Comparison of ENCODE assay signal across 8 mouse cellular contexts in the genomic region with DNA sequence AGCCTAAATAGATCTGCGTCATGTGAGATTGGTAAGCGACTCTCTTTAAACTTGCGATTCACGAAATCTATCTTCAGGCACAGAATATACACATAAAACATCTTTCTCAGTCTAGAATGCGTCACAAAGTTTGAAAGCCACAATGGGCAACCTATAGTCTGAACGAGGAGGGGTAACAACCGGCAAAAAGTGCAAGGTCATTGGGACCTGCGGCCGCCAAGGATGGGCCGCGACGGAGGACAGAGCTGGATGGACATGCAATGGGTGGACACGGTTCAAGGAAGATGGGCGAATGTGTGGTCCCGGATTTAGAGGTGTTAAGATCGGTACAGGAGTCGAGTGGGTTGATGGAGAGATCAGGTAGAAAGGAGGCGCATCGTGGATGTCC. TPM values are rescaled to one million over a fixed set of nuclear protein-coding genes. Genes with fewer than 3 reads are reported as not detected.
A peak's percentile ranks its signal among the peaks of the same experiment; 100 is the strongest.
DNase-seq lines count a peak whose midpoint lies in the region; ATAC-seq and TF ChIP-seq lines count a peak whose summit lies in the region.

No protein-coding gene starts in this region.

- peaks cover 4% of the 10 kb centered on the region for H3K36me3 ChIP-seq in forebrain, embryonic 14.5 days (ENCODE audit: control insufficient read depth, insufficient read depth, low read length)
- no peaks in the 10 kb centered on the region for H3K36me3 ChIP-seq in liver, embryonic 16.5 days (ENCODE audit: control insufficient read depth, insufficient read depth)
- peaks cover 2% of the 10 kb centered on the region; the same call in 1 of the 2 replicates for H3K36me3 ChIP-seq in stomach, postnatal 0 days (ENCODE audit: control insufficient read depth, insufficient read depth, low read length)

- peak overlapping the region; percentile 42; the same call in 1 of the 2 replicates for H3K27ac ChIP-seq in bone marrow, adult 2 months (ENCODE audit: control insufficient read depth, insufficient read depth, low read depth, low read length, poor library complexity)
- peak overlapping the region; percentile 84 for H3K27ac ChIP-seq in forebrain, embryonic 14.5 days (ENCODE audit: low read depth, low read length)
- peak overlapping the region; percentile 75 for H3K27ac ChIP-seq in liver, embryonic 16.5 days (ENCODE audit: low read length)
- H3K27ac ChIP-seq in stomach, postnatal 0 days (replicated peaks): peak overlapping the region; percentile 72

- no peak for TF ChIP-seq CTCF in bone marrow, adult 2 months (IDR thresholded peaks at IDR 0.05; ENCODE audit: control insufficient read depth, insufficient read depth, low read length)
- no peak for TF ChIP-seq CTCF in stomach, postnatal 0 days (IDR thresholded peaks at IDR 0.05; ENCODE audit: low read depth)

- peak overlapping the region; percentile 97 for H3K9ac ChIP-seq in forebrain, embryonic 14.5 days (ENCODE audit: low read length)
- H3K9ac ChIP-seq in liver, embryonic 16.5 days (ENCODE audit: low read depth, low read length): peak overlapping the region; percentile 97
- H3K9ac ChIP-seq in stomach, postnatal 0 days (ENCODE audit: low read length): peak overlapping the region; percentile 83

- H3K4me1 ChIP-seq in bone marrow, adult 2 months (ENCODE audit: control insufficient read depth, insufficient read depth, low read length): no peaks in the 10 kb centered on the region; the same call in 1 of the 2 replicates
- peaks cover 11% of the 10 kb centered on the region for H3K4me1 ChIP-seq in forebrain, embryonic 14.5 days (ENCODE audit: control insufficient read depth, insufficient read depth, low read length)
- H3K4me1 ChIP-seq in liver, embryonic 16.5 days (ENCODE audit: control insufficient read depth, low read depth, low read length): peaks cover 9% of the 10 kb centered on the region
- no peaks in the 10 kb centered on the region for H3K4me1 ChIP-seq in stomach, postnatal 0 days (replicated peaks; ENCODE audit: control insufficient read depth, insufficient read depth)

- H3K27me3 ChIP-seq in forebrain, embryonic 14.5 days (replicated peaks; ENCODE audit: control insufficient read depth, insufficient read depth, low read length): no peaks in the 10 kb centered on the region
- H3K27me3 ChIP-seq in liver, embryonic 16.5 days (ENCODE audit: control insufficient read depth, insufficient read depth, low read depth, low read length): no peaks in the 10 kb centered on the region
- H3K27me3 ChIP-seq in stomach, postnatal 0 days (ENCODE audit: control insufficient read depth, insufficient read depth, low read length): no peaks in the 10 kb centered on the region

- 2% methylated on average over 19 of the region's 19 CpGs for WGBS in bone marrow, adult 2 months
- under 1% methylated on average over 18 of the region's 19 CpGs for WGBS in forebrain, embryonic 14.5 days
- WGBS in liver, embryonic 16.5 days (ENCODE audit: insufficient replicate concordance): 2% methylated on average over 19 of the region's 19 CpGs
- 2% methylated on average over 19 of the region's 19 CpGs for WGBS in stomach, postnatal 0 days

- H3K4me3 ChIP-seq in bone marrow, adult 2 months (replicated peaks; ENCODE audit: control insufficient read depth, low read depth, low read length): peak overlapping the region; percentile 90
- peak overlapping the region; percentile 89 for H3K4me3 ChIP-seq in forebrain, embryonic 14.5 days (ENCODE audit: low read depth, low read length)
- H3K4me3 ChIP-seq in liver, embryonic 16.5 days (ENCODE audit: low read depth, low read length): peak overlapping the region; percentile 95
- peak overlapping the region; percentile 66 for H3K4me3 ChIP-seq in stomach, postnatal 0 days (ENCODE audit: low read depth, low read length)

- ATAC-seq in forebrain, embryonic 14.5 days: no peak; the same call in 1 of the 2 replicates
- ATAC-seq in liver, embryonic 16.5 days (ENCODE audit: low read depth): peak; percentile 11
- no peak for ATAC-seq in stomach, postnatal 0 days (ENCODE audit: low FRiP score, low TSS enrichment)

- no peak for TF ChIP-seq POLR2A in bone marrow, adult 2 months (IDR thresholded peaks at IDR 0.05; ENCODE audit: borderline replicate concordance, control insufficient read depth, low read depth, low read length)

- H3K9me3 ChIP-seq in forebrain, embryonic 14.5 days (replicated peaks; ENCODE audit: control insufficient read depth, low read length): no peaks in the 10 kb centered on the region
- H3K9me3 ChIP-seq in liver, embryonic 16.5 days (replicated peaks; ENCODE audit: control insufficient read depth, low read length): no peaks in the 10 kb centered on the region
- no peaks in the 10 kb centered on the region for H3K9me3 ChIP-seq in stomach, postnatal 0 days (ENCODE audit: control insufficient read depth, low read length)

- no peak for TF ChIP-seq EP300 in stomach, postnatal 0 days (optimal IDR thresholded peaks at IDR 0.05)

- peak overlapping the region; percentile 72 for H3K4me2 ChIP-seq in forebrain, embryonic 14.5 days (ENCODE audit: low read length)
- peak overlapping the region; percentile 89 for H3K4me2 ChIP-seq in liver, embryonic 16.5 days (ENCODE audit: low read depth, low read length)
- peak overlapping the region; percentile 80 for H3K4me2 ChIP-seq in stomach, postnatal 0 days (replicated peaks; ENCODE audit: low read depth)

- DNase-seq in layer of hippocampus, adult 18-20 months (ENCODE audit: low spot score in 2 of 2): peak; percentile 35 to 51
- DNase-seq in layer of hippocampus, adult 9-11 months: no peak
- peak; percentile 22 for DNase-seq in forebrain, embryonic 14.5 days (ENCODE audit: low spot score)
- no peak for DNase-seq in stomach, postnatal 0 days (ENCODE audit: low spot score)
- no peak for DNase-seq in thymus, postnatal 0 days (ENCODE audit: low spot score)
- DNase-seq in right cerebral cortex, postnatal 10 days (ENCODE audit: low spot score in 2 of 2): no peak

RNA-seq across cellular contexts. Expression of gene Flywch1, which starts 0.5 kb away (rescaled TPM):
- 100 to 1,000 TPM; 390 to 405 TPM for total RNA-seq in layer of hippocampus, adult 18-20 months (2021)
- 5.5 and 11.2 TPM in 2 replicates for polyA plus RNA-seq in bone marrow, adult 2 months (2011; ENCODE audit: insufficient read depth, insufficient read length, low replicate concordance, missing spikeins)
- 129 and 143 TPM in 2 replicates for polyA plus RNA-seq in forebrain, embryonic 14.5 days (2014; fragmentation: Nextera tagmentation; extraction: Ambion mirVana)
- 8.6 and 10.6 TPM in 2 replicates for polyA plus RNA-seq in liver, embryonic 16.5 days (2015; fragmentation: Nextera tagmentation; extraction: Ambion mirVana)
- 24.2 and 27.3 TPM in 2 replicates for polyA plus RNA-seq in stomach, postnatal 0 days (2015; fragmentation: Nextera tagmentation; extraction: Ambion mirVana)
- polyA plus RNA-seq in thymus, postnatal 0 days (2015; fragmentation: Nextera tagmentation; extraction: Ambion mirVana): 37.7 and 41.0 TPM in 2 replicates

RNA-seq across cellular contexts. Expression of gene Flywch2, which starts 15.0 kb away (rescaled TPM):
- total RNA-seq in layer of hippocampus, adult 18-20 months (2021): 1 to 10 TPM; 8.6 to 8.7 TPM
- not detected in 2 replicates for polyA plus RNA-seq in bone marrow, adult 2 months (2011; ENCODE audit: insufficient read depth, insufficient read length, low replicate concordance, missing spikeins)
- 36.9 and 44.2 TPM in 2 replicates for polyA plus RNA-seq in forebrain, embryonic 14.5 days (2014; fragmentation: Nextera tagmentation; extraction: Ambion mirVana)
- polyA plus RNA-seq in liver, embryonic 16.5 days (2015; fragmentation: Nextera tagmentation; extraction: Ambion mirVana): 0.64 and 0.86 TPM in 2 replicates
- 15.9 and 16.4 TPM in 2 replicates for polyA plus RNA-seq in stomach, postnatal 0 days (2015; fragmentation: Nextera tagmentation; extraction: Ambion mirVana)
- polyA plus RNA-seq in thymus, postnatal 0 days (2015; fragmentation: Nextera tagmentation; extraction: Ambion mirVana): 13.4 and 14.6 TPM in 2 replicates

RNA-seq across cellular contexts. Expression of gene Srrm2, which starts 19.4 kb away (rescaled TPM):
- 100 to 1,000 TPM; 509 to 565 TPM for total RNA-seq in layer of hippocampus, adult 18-20 months (2021)
- polyA plus RNA-seq in bone marrow, adult 2 months (2011; ENCODE audit: insufficient read depth, insufficient read length, low replicate concordance, missing spikeins): 328 and 487 TPM in 2 replicates
- 226 and 339 TPM in 2 replicates for polyA plus RNA-seq in forebrain, embryonic 14.5 days (2014; fragmentation: Nextera tagmentation; extraction: Ambion mirVana)
- polyA plus RNA-seq in liver, embryonic 16.5 days (2015; fragmentation: Nextera tagmentation; extraction: Ambion mirVana): 150 and 172 TPM in 2 replicates
- polyA plus RNA-seq in stomach, postnatal 0 days (2015; fragmentation: Nextera tagmentation; extraction: Ambion mirVana): 211 and 215 TPM in 2 replicates
- polyA plus RNA-seq in thymus, postnatal 0 days (2015; fragmentation: Nextera tagmentation; extraction: Ambion mirVana): 318 and 508 TPM in 2 replicates

RNA-seq across cellular contexts. Expression of gene Kremen2, which starts 25.3 kb away (rescaled TPM):
- under 1 TPM; 0.30 to 0.52 TPM for total RNA-seq in layer of hippocampus, adult 18-20 months (2021)
- polyA plus RNA-seq in bone marrow, adult 2 months (2011; ENCODE audit: insufficient read depth, insufficient read length, low replicate concordance, missing spikeins): not detected in 2 replicates
- polyA plus RNA-seq in forebrain, embryonic 14.5 days (2014; fragmentation: Nextera tagmentation; extraction: Ambion mirVana): 0.23 and 0.25 TPM in 2 replicates
- polyA plus RNA-seq in liver, embryonic 16.5 days (2015; fragmentation: Nextera tagmentation; extraction: Ambion mirVana): not detected in 2 replicates
- 2.7 and 3.0 TPM in 2 replicates for polyA plus RNA-seq in stomach, postnatal 0 days (2015; fragmentation: Nextera tagmentation; extraction: Ambion mirVana)
- 7.2 and 7.3 TPM in 2 replicates for polyA plus RNA-seq in thymus, postnatal 0 days (2015; fragmentation: Nextera tagmentation; extraction: Ambion mirVana)

RNA-seq across cellular contexts. Expression of gene Paqr4, which starts 30.2 kb away (rescaled TPM):
- total RNA-seq in layer of hippocampus, adult 18-20 months (2021): 10 to 100 TPM; 52.0 to 53.6 TPM
- polyA plus RNA-seq in bone marrow, adult 2 months (2011; ENCODE audit: insufficient read depth, insufficient read length, low replicate concordance, missing spikeins): 6.4 and 8.1 TPM in 2 replicates
- polyA plus RNA-seq in forebrain, embryonic 14.5 days (2014; fragmentation: Nextera tagmentation; extraction: Ambion mirVana): 31.9 and 38.3 TPM in 2 replicates
- 7.5 and 7.6 TPM in 2 replicates for polyA plus RNA-seq in liver, embryonic 16.5 days (2015; fragmentation: Nextera tagmentation; extraction: Ambion mirVana)
- polyA plus RNA-seq in stomach, postnatal 0 days (2015; fragmentation: Nextera tagmentation; extraction: Ambion mirVana): 26.3 and 28.0 TPM in 2 replicates
- polyA plus RNA-seq in thymus, postnatal 0 days (2015; fragmentation: Nextera tagmentation; extraction: Ambion mirVana): 6.1 and 7.6 TPM in 2 replicates

Comparison
In these comparisons a context has a peak if more than half of its experiments do, and no peak if none do; other contexts are left out.
1. DNase-seq: peak in layer of hippocampus, adult 18-20 months (2 of 2) and forebrain, embryonic 14.5 days (single experiment); none in layer of hippocampus, adult 9-11 months (single experiment), stomach, postnatal 0 days (single experiment), thymus, postnatal 0 days (single experiment) and right cerebral cortex, postnatal 10 days (0 of 2).
2. Peak in every context shown above with its lines, with median percentiles within 50 percentile points of each other: H3K27ac ChIP-seq, H3K4me3 ChIP-seq, H3K4me2 ChIP-seq and H3K9ac ChIP-seq.